Mouse (Mus musculus) B cell, adult 2 months (primary cell): Measurements from ENCODE around the gene Entpd7.
A peak's percentile ranks its signal among the peaks of the same experiment; 100 is the strongest.

Source experiments
- DNase-seq, 2 experiments: peaks; one replicate each; pipeline ENCODE4 v3.0.0; 2022

The Entpd7 gene

GRCm38 (mm10) chr19:43771499-43771969 lies 82.1 kb downstream of the Entpd7 start:
- DNase-seq: peak; percentile 29 to 45

GRCm38 (mm10) chr19:43772311-43772710 lies 82.8 kb downstream of the Entpd7 start:
- DNase-seq: no peak

GRCm38 (mm10) chr19:43775433-43775832 lies 86.0 kb downstream of the Entpd7 start:
- no peak for DNase-seq

GRCm38 (mm10) chr19:43776561-43776960 lies 87.1 kb downstream of the Entpd7 start:
- no peak for DNase-seq

- DNase-seq: no peak
Measured at GRCm38 (mm10) chr19:43777308-43777707, 87.8 kb downstream of the Entpd7 start.

GRCm38 (mm10) chr19:43780391-43780790 lies 90.9 kb downstream of the Entpd7 start:
- no peak for DNase-seq

- DNase-seq: no peak
Measured at GRCm38 (mm10) chr19:43781980-43782379, 92.5 kb downstream of the Entpd7 start, which contains the start of gene Abcc2. TSS of gene Abcc2 (plus strand) at chr19:43782192.
